Mouse (Mus musculus) limb, embryonic 11.5 days (tissue): ENCODE measurements around the gene Syt5. TPM values are rescaled to one million over a fixed set of nuclear protein-coding genes. Genes with fewer than 3 reads are reported as not detected.
A peak's percentile ranks its signal among the peaks of the same experiment; 100 is the strongest.

Source experiments
- ATAC-seq: fragments of 200-750 bp; cut with Nextera tagmentation; 2 replicates; pipeline ENCODE4 v1.8.0; 2017; ENCODE audit warnings: low read depth; ENCODE audit not compliant: insufficient number of reproducible peaks, low FRiP score, low TSS enrichment
- DNase-seq: peaks from one replicate; pipeline ENCODE4 v3.0.0-alpha.2; 2015; ENCODE audit warnings: low spot score
- H3K27ac ChIP-seq: fragments of 300-500 bp; sonication (generic); replicated peaks from 2 replicates; pipeline ENCODE4 v1.5.1; 2014; ENCODE audit warnings: low read depth, mild to moderate bottlenecking, low read length
- H3K27me3 ChIP-seq: fragments of 300-500 bp; sonication (generic); 2 replicates; pipeline ENCODE4 v1.6.1; 2014; ENCODE audit warnings: mild to moderate bottlenecking, low read length, mixed read lengths; ENCODE audit not compliant: control insufficient read depth, insufficient read depth
- H3K36me3 ChIP-seq: fragments of 300-500 bp; sonication (generic); 2 replicates; pipeline ENCODE4 v1.6.1; 2014; ENCODE audit warnings: mild to moderate bottlenecking, low read length, moderate library complexity, mixed read lengths; ENCODE audit not compliant: control insufficient read depth, insufficient read depth
- H3K4me1 ChIP-seq: fragments of 300-500 bp; sonication (generic); 2 replicates; pipeline ENCODE4 v1.6.1; 2014; ENCODE audit warnings: low read length, mixed read lengths; ENCODE audit not compliant: control insufficient read depth, insufficient read depth
- H3K4me2 ChIP-seq: fragments of 300-500 bp; sonication (generic); 2 replicates; pipeline ENCODE4 v1.6.1; 2014; ENCODE audit warnings: low read depth, mild to moderate bottlenecking, moderate library complexity; ENCODE audit not compliant: severe bottlenecking
- H3K4me3 ChIP-seq: fragments of 300-500 bp; sonication (generic); 2 replicates; pipeline ENCODE4 v1.5.1; 2014; ENCODE audit warnings: low read depth, low read length
- H3K9ac ChIP-seq: fragments of 300-500 bp; sonication (generic); 2 replicates; pipeline ENCODE4 v1.6.1; 2014; ENCODE audit warnings: mild to moderate bottlenecking, low read length
- H3K9me3 ChIP-seq: fragments of 300-500 bp; sonication (generic); 2 replicates; pipeline ENCODE4 v1.6.1; 2016; ENCODE audit warnings: low read length; ENCODE audit not compliant: control insufficient read depth
- WGBS: fragments of 180-500 bp; shearing (Covaris S2); extraction: QIAGEN DNeasy Blood & Tissue Kit; methylation state at CpG from one replicate; pipeline ENCODE4 v1.1.7; 2014; 5-methylcytosine and 5-hydroxymethylcytosine counted together
- polyA plus RNA-seq: library from polyadenylated mRNA; unstranded; fragments of >200 nt; fragmentation: Nextera tagmentation; extraction: Ambion mirVana; gene quantifications from 2 replicates; pipeline ENCODE4 v1.2.1, GENCODE M21; 2014

The Syt5 gene
- polyA plus RNA-seq, 1 experiment from 2014 or later: 4.2 TPM

GRCm38 (mm10) chr7:4500892-4501471 is 46.4 kb downstream of the Syt5 start:
- peak overlapping the region; percentile 51; the same call in 1 of the 2 replicates for H3K27ac ChIP-seq
- no peaks in the 10 kb centered on the region for H3K9me3 ChIP-seq
- H3K9ac ChIP-seq: peak overlapping the region; percentile 92
- peak overlapping the region; percentile 73 for H3K4me3 ChIP-seq
- WGBS: under 1% methylated on average over 21 of the region's 52 CpGs
- H3K27me3 ChIP-seq: no peaks in the 10 kb centered on the region
- DNase-seq: peak; percentile 52
- H3K4me2 ChIP-seq: peak overlapping the region; percentile 61
- H3K36me3 ChIP-seq: 0 out of 2 replicates have a peak, but pooled peaks cover 3% of the 10 kb centered on the region
- peak; percentile 28 for ATAC-seq
- H3K4me1 ChIP-seq: peaks cover 12% of the 10 kb centered on the region; the same call in 1 of the 2 replicates

DNA sequence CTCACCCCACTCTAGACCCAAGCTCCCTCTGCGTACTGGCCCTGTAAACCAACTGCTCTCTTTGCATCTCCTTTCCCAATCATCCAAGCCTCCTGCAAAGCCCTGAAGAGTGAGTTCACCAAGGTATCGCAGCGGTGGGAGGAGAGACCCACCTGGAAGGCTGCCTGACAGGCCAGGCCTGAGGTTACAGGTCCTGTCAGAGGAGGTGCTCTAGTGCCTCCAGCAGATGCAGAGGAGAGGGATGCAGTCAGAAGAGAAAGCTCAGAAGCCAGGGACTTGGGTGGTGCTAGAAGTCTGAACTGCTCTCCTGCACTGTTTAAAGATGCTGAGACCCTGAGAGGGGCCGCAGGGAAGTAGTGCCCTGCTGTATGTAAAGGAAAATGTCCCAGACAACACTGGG is 48.3 kb downstream of the Syt5 start:
- H3K4me2 ChIP-seq: no peak overlapping the region
- 91% methylated on average over 4 of the region's 4 CpGs for WGBS
- DNase-seq: no peak
- H3K9ac ChIP-seq: no peak overlapping the region
- peaks cover 12% of the 10 kb centered on the region; the same call in 1 of the 2 replicates for H3K4me1 ChIP-seq
- H3K27ac ChIP-seq: no peak overlapping the region
- ATAC-seq: no peak
- H3K4me3 ChIP-seq: no peak overlapping the region
- H3K9me3 ChIP-seq: no peaks in the 10 kb centered on the region
- 0 out of 2 replicates have a peak, but pooled peaks cover 3% of the 10 kb centered on the region for H3K36me3 ChIP-seq
- no peaks in the 10 kb centered on the region for H3K27me3 ChIP-seq

DNA sequence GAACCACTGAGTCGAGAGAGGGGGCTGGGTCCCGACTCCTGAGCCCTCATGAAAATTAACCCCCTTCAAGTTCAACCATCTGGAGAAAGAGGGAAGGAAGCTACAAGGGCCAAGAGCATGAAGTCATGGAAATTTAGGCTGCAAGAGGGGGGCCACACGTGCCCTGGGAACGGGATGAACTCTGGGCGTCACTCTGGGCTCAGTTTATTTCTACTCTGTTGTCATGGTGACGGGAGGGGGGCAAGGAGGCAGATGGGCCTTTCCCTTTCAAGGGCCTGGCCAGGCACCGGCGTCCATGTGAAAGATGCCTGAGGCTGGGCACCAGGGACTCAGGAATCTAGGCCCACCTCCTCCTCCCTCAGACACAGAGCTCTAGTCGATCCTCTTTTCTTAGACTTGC is 49.1 kb downstream of the Syt5 start:
- DNase-seq (peak; percentile 35), ATAC-seq (no peak)
- 46% methylated on average over 9 of the region's 9 CpGs for WGBS
- peaks cover 12% of the 10 kb centered on the region; the same call in 1 of the 2 replicates for H3K4me1 ChIP-seq
- no peak overlapping the region for H3K27ac ChIP-seq
- no peak overlapping the region for H3K4me3 ChIP-seq
- H3K4me2 ChIP-seq: no peak overlapping the region
- H3K27me3 ChIP-seq: no peaks in the 10 kb centered on the region
- H3K9me3 ChIP-seq: no peaks in the 10 kb centered on the region
- no peak overlapping the region for H3K9ac ChIP-seq
- 0 out of 2 replicates have a peak, but pooled peaks cover 3% of the 10 kb centered on the region for H3K36me3 ChIP-seq

GRCm38 (mm10) chr7:4497271-4497903 is 50.0 kb downstream of the Syt5 start:
- 92% methylated on average over 9 of the region's 9 CpGs for WGBS
- Histone ChIP-seq H3K27ac (no peak overlapping the region), H3K27me3 (no peaks in the 10 kb centered on the region), H3K9ac (no peak overlapping the region), H3K4me1 (peaks cover 12% of the 10 kb centered on the region; the same call in 1 of the 2 replicates), H3K4me2 (no peak overlapping the region), H3K9me3 (no peaks in the 10 kb centered on the region), H3K4me3 (no peak overlapping the region), H3K36me3 (0 out of 2 replicates have a peak, but pooled peaks cover 3% of the 10 kb centered on the region)
- DNase-seq (no peak), ATAC-seq (no peak)

DNA sequence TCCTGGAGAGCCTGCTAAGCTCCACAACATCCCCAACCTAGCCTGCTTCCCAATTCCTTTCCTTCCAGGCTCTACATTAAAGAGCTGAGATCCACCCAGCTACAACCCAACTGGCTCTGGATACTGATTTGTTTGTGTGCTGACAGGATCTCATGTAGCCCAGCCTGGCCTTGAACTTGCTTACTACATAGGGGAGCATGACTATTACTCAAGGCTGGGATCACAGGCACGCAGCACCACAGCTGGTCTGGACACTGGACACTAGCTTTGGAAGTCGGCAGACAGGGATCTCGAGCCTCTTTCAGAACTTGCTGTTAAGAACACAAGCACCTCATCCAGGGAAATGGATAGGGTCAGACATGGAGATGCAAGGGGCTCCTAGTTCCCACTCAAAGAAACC is 50.9 kb downstream of the Syt5 start:
- Histone ChIP-seq H3K4me3 (no peak overlapping the region), H3K9me3 (no peaks in the 10 kb centered on the region), H3K27ac (no peak overlapping the region), H3K9ac (no peak overlapping the region), H3K27me3 (no peaks in the 10 kb centered on the region), H3K36me3 (0 out of 2 replicates have a peak, but pooled peaks cover 3% of the 10 kb centered on the region), H3K4me1 (peaks cover 12% of the 10 kb centered on the region; the same call in 1 of the 2 replicates), H3K4me2 (no peak overlapping the region)
- DNase-seq: no peak
- WGBS: 94% methylated on average over 3 of the region's 3 CpGs
- ATAC-seq: no peak

DNA sequence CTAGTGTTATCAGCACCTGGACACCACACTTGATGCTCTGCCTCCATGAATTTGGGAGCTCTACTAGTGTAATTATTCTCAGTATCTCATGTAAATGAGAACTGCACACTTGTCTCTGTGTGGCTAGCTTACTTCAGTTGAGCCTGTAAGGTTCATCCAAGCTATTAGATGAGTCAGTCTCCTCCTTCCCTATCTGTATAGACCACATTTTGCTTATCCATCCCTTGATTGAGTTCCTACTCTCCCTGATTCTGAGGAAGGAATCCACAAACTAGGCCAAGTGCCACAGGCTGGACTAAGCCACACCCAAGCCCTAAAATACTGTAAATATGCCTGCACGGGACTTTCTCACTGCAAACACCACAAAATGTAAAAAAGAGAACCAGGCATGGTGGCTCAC is 53.4 kb downstream of the Syt5 start:
- peaks cover 6% of the 10 kb centered on the region for H3K36me3 ChIP-seq
- DNase-seq (no peak), ATAC-seq (no peak)
- no peak overlapping the region for H3K9ac ChIP-seq
- no peak overlapping the region for H3K4me3 ChIP-seq
- 65% methylated on average over 1 of the region's 1 CpGs for WGBS
- no peak overlapping the region for H3K27ac ChIP-seq
- no peaks in the 10 kb centered on the region for H3K27me3 ChIP-seq
- no peaks in the 10 kb centered on the region for H3K9me3 ChIP-seq
- H3K4me2 ChIP-seq: no peak overlapping the region
- H3K4me1 ChIP-seq: peaks cover 3% of the 10 kb centered on the region; the same call in 1 of the 2 replicates

- Histone ChIP-seq H3K4me2 (no peak overlapping the region), H3K36me3 (peaks cover 6% of the 10 kb centered on the region), H3K4me3 (no peak overlapping the region), H3K9ac (no peak overlapping the region), H3K27me3 (no peaks in the 10 kb centered on the region), H3K27ac (no peak overlapping the region), H3K9me3 (no peaks in the 10 kb centered on the region), H3K4me1 (no peaks in the 10 kb centered on the region)
- no peak for DNase-seq
- ATAC-seq: peak; percentile 35; the same call in 1 of the 2 replicates
- WGBS: 76% methylated on average over 13 of the region's 13 CpGs
Observed at GRCm38 (mm10) chr7:4492284-4493224, 54.8 kb downstream of the Syt5 start.

DNA sequence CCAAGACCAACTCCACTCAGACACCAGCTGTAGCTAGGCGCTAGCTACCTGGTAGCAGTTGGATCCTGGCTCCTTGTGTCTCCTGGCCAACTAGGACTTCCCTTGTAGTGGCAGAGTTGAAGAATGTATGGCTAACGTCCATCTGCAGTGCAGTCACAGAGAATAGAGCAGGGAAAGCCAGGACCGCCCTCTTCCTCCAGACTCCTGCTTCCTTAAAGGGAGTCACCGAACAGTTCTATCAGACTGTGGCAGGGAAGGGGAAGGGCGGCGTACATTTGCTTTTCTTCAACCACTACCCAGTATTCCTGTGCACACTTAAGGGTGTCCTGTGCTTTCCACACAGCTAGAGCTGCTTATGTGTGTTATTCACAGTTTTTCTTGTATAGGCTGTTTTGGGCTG is 56.0 kb downstream of the Syt5 start:
- Histone ChIP-seq H3K4me1 (no peaks in the 10 kb centered on the region), H3K36me3 (peaks cover 3% of the 10 kb centered on the region), H3K27me3 (no peaks in the 10 kb centered on the region), H3K9ac (no peak overlapping the region), H3K9me3 (no peaks in the 10 kb centered on the region), H3K4me3 (no peak overlapping the region), H3K27ac (no peak overlapping the region), H3K4me2 (no peak overlapping the region)
- ATAC-seq (no peak), DNase-seq (no peak)
- 90% methylated on average over 6 of the region's 6 CpGs for WGBS
